Mouse (Mus musculus) left cerebral cortex, postnatal 14 days (tissue): ENCODE results near the gene Ppp4r4. TPM values are rescaled to one million over a fixed set of nuclear protein-coding genes. Genes with fewer than 3 reads are reported as not detected.
"Not testable (repeated sequence)": the region's sequence is repeated elsewhere in the genome, so short reads cannot be mapped to it uniquely, and the experiment has no call there.

Experiments
- DNase-seq, 2 experiments: peaks; one replicate each; pipeline ENCODE4 v3.0.0; 2021 to 2022; ENCODE audit warnings: low spot score in 2 of 2, mixed read lengths in 1 of 2
- intact Hi-C: fragments of 180-260 bp; cut with DNase I; formaldehyde crosslinking; loops from one replicate; pipeline ENCODE4 v1.15.1; 2025
- total RNA-seq, 2 experiments: library from RNA; stranded (reverse); gene quantifications; 2 replicates each; pipeline ENCODE4 v1.2.3; 2021

Ppp4r4 gene
- total RNA-seq, 2 experiments from 2014 or later, result 14.5 to 14.6 TPM

DNA sequence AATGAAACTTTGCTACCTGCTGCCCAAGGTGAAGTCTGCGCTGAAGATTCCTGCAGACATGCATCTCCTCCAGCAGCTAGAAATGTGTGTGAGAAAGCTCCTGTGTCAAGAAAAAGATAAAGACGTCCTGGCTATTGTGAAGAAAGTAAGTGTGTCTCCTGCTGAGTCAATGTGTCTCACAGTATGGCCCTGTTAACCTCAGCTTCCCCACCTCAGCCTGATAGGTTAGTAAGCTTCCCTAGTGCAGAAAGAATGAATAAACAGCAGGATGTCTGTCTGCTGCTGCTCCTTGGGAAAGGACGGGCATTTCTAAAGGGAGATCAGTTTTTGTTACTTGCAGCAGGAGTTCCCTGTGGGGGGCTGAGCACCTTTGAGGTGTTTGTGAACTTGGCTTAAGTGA, 68.3 kb downstream of the Ppp4r4 start:
- intact Hi-C loops, result no loop called here

DNA sequence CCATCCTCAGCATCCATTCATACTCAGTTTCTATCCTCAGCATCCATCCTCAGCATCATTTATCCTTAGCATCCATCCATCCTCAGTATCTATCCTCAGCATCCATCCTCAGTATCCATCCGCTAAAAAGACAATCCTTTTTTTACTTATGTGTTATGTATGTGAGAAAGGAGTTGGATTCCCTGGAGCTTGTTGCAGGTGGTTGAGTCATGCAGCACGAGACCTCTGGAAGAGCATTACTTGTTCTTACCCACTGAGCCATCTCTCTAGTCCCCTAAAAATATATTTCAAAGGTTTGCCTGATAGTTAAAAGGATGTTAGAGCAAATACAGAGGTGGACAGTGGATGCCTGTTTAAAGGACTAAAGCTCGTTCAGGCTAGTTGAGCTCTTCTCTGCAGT, 69.8 kb downstream of the Ppp4r4 start:
- intact Hi-C loops, result no loop called here
- DNase-seq, result no peak

More for the DNA sequence above, 68.3 kb downstream of the Ppp4r4 start:
- no peak for DNase-seq

DNA sequence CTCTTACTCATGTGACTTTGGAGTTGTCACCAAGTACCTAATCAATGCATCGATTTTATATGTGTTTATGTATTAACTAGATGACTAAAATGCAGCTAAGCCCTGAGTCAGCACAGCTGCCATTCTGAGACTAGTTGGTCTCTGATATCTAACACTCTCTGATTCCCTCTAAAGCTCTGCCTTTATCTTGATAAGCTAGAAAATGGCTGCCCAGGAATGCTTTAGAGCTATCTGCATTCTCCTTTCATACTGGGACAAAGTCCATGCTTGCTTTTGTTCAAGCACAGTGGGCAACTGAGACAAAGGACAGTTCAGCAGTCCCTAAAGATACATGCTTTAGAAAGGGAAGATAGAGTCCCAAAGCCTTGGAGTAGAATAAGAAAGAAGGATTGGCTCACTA, 83.1 kb downstream of the Ppp4r4 start:
- no peak for DNase-seq
- intact Hi-C loops, result no loop called here

DNA sequence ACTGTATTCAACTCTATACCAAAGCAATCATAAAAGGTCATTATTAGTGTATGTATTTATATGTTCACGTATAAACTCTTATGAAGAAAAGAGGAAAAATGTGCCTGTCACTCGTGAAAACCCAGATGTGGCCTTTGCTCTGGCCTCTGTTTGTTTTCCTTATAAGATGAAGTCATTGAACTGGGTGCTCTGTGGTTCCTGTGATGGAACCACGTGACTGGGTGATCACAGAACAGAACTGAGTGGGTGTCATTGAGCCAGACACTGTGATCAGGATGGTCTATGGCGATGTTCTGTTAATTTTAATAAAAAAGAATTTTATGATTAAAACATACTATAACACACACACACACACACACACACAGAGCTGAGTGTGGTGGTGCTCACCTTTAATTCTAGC, 83.7 kb downstream of the Ppp4r4 start:
- no peak for DNase-seq
- intact Hi-C loops, result no loop called here

DNA sequence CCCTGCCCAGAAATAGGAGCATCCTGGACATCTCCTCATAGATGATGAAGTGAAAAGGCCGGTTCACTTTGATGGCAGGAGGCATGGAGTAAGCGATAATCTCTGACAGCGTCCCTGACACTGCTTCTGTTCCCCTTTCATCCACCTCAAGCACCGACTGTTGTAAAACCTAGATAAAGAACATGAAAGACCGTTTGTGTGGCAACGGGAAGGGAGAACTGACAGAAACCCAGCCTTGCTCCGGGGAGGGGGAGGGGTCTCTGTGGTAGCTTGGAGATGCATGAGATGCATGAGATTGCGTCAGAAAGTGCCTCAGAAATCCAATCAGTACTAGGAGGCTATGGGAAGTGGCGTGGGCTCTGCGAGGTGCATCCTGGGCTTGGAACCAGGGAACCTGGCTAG, 84.8 kb downstream of the Ppp4r4 start:
- intact Hi-C loops, result no loop called here
- DNase-seq, result no peak

DNA sequence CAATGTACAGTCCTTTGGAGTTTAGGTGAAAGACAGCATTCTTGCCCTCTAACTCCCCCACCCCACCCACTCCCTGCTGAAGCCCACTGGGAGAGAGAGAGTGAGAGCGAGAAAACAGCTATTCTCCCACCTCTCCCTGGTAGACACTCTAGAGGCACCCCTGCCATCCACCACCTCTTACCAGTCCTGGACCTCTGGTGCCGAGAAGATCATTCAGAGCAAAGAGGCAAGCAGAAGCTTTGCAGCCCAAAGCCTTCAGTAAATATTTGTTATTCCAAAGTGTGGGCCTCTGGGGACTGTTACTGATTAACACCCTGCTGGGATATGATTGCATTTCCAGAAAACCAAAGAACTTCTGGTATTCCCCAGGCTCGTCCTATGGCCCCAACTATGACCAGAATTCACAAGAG, 99.1 kb downstream of the Ppp4r4 start, which contains the start of gene Serpina10:
Gene Serpina10, minus strand, starts transcription at position 242 of the 410 bp plus-strand sequence.
- intact Hi-C loops, result no loop called here
- DNase-seq, result no peak

DNA sequence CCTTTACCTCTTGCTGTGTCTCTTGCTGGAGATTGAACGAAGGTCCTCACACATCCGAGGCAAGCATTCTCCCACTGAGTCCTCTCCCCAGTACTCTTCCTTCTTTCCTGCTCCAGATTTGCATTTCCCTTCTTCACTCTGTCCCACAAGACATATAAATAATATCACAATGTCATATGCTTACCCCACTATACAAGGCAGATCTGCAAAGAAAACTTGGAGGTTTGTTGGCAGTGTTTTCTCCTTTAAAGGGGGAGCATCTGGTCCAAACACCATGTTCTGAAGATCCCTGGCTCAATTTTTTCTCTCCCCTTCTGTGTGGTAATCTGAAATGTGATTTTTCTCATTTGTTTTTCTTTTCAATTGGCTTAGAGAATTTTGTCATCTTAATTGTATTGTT, 102.3 kb downstream of the Ppp4r4 start:
- intact Hi-C loops, result no loop called here
- DNase-seq, result no peak

DNA sequence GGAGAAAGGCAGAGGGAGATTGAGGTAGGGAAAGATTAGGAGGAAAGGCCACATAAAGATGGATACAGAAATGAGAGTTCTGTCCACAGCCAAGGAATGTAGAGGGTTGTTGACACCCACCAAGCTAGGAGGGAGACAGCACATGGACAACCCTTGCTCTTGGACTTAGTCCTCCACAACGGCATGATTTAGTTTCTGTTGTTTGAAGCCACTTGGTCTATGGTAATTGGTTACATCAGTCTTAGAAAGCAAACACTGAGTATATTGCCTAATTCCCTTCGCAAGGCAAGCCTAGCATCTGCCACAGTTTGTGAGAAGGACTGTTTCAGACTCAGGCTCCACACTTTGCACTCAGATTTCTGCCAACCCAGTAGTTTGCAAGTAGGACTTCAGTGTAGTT, 103.8 kb downstream of the Ppp4r4 start:
- intact Hi-C loops, result no loop called here
- no peak for DNase-seq

DNA sequence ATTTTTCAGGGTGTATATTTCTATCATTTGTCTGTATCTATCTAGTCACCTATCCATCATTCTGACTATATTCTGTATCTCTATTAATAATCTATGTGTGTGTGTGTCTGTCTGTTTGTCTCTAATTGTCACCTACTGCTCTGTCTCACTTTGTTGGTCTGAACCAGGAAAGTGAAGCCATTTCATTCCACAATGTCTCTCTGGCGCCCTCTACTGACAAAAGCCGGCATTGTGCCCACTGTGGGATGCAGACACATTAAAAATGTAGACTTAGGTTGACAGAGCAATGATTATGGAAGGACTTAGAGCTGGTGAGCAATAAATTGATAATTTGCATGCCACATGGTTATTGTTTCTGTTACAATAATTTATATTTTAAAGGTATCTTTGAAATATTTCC, 111.3 kb downstream of the Ppp4r4 start:
- DNase-seq, result peak; percentile 86 to 91
- intact Hi-C loops, result loop anchor here (2.0 kb wide), 2 partner anchors 145 to 217 kb away; no protein-coding TSS in a partner anchor

DNA sequence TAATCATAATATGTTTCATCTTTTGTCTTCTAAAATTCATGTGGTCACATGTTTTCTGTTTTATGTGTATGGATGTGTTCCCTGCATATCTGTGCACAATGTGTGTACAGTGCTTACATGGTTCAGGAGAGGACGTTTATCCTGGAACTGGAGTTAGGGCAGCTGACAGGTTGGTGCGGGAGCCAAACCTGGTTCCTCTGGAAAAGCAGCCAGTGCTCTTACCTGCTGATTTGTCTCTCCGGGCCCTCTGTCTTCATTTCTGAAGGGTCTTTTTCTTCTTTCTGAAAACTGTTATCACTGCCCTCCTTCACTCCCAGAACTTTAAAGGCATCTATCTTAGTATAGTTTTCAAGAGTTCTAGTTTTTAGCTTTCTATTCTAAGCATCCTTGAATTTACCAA, 111.7 kb downstream of the Ppp4r4 start:
- no peak for DNase-seq
- intact Hi-C loops, result loop anchor here (2.0 kb wide), 2 partner anchors 145 to 217 kb away; no protein-coding TSS in a partner anchor

DNA sequence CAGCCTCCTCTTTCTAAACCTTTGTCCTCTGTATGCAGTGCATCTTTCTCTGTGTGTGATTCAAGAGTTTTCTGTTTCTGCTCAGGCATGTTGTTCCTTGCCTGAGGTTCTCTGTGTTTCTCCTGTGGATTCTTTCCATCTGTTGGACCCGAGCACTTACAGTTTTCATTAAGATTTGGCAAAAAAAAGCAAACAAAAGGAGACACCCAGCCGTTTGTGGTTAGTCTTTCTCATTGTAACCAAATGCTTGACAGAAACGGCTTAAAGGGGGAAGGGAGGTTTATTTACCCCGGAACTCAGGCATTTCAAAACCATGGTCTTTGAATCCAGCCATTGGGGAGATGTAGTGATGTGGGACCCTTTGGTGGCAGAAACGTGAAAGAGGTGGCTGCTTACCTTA, 112.5 kb downstream of the Ppp4r4 start:
- no peak for DNase-seq
- intact Hi-C loops, result no loop called here

DNA sequence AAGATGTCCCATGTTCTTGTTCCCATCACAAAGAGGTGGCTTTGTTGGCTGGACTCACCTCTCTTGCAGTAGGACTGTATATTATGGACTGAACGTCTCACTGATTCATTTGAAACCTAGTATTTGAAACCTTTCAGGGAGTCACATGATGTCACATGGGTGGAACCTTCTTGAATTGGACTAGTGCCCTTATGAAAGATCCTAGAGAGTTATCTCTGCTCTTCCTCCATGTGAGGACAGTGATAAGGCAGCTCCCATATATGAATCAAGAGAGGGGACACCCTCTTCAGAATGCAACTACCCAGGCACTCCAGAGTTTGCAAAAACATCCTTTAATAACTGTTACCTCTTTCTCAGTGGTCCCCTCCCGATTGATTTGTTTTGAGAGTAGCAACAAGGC, 114.2 kb downstream of the Ppp4r4 start:
- intact Hi-C loops, result no loop called here
- no peak for DNase-seq

DNA sequence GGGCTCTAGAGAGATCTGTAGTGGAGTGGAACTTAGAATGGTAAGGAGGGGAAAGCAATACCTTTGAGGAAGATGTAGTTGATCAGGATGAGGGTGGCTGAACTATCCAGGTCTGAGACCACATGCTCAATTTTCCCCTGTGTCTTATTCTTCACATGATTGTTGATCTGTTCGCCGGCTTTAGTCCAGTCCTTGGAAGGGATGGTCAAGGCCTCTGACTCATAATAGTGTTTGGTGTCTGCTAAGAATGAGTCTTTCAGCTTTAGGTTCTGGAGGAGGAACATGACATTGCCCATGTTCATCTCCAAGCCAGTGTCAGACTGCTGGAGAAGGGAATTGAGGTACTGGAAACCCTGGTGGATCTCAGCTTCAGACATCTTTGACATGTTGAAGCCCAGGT, 121.8 kb downstream of the Ppp4r4 start:
- intact Hi-C loops, result no loop called here

DNA sequence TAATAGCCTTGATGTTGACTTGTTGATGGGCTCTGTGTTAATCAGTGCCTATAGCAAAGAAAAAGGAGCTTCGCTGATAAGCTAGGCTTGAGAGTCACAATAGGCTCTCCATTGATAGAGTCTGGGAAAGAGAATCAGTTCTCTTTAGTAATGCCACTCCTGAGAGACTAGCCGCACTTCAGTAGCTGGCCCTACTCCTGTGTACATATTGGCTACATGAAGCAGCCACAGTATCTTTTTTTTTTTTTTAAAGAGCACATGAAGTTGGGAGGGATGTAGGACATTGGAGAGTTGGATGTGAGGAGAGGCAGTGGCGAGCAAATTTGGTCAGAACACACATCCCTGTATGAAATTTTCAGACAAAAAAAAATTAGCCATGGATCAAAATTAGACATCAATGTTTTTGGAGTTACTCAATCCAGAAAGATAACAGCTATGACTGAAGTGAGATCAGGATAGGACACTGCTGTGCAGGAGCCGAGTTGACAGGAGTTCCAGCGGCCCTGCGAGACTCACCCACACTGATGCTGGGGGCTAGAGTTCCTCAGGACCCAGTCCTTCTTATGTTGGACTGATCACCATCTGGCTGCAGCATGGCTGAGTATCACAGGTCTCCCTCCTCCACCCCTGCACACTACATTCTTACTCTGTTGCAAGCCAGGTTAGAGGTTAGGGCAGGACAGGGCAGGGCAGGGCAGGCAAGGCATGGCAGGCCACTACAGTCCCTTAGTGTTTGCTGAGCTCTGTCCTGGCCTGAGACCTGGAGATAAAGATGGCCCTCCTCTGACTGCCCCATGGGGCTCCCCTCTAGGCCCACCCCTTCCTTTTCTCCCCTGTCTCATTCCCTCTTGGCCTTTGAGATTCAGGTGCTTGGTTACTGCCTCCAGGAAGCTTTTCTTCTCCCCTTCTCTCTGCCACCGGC, 123.3 kb downstream of the Ppp4r4 start:
- no peak for DNase-seq

More for the DNA sequence above, 121.8 kb downstream of the Ppp4r4 start:
- no peak for DNase-seq

DNA sequence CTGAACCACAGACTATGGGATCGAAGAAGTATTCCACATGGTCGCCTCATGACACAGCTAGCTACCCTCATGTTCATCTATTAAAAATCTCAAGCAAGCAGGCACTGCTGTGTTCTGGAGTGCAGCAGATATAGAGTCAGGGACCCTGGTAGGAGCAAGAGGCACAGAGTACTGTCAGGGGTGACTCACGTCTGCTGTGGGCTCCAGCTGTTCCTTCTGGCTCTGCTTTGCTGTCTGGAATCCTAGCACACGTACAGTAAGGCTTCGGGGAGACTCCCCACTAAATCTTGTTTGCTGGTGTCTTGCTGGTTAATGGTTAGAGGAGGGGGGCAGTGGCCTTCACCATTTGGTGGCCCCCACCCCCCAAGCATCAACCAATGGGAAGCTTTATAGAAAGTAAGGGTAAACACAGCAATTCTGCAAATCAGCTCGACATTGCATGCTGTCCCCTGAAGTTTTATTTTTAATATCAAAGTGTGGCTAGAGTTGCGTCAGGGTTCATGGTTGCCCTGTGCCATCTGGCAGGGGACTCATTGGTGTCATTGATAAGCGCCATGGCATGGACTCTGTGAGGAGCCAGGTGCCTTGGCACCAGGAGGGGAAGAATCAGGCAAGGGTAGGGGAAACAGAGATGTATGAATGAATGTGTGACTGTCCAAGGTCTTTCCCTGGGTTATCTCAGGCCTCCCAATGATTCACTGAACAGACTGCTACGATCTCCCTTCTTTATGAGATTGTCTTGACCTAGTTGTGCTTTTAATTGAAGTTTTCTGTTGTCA, 125.0 kb downstream of the Ppp4r4 start, which contains the start of gene Serpina6:
Gene Serpina6, minus strand, starts transcription at position 365 of the 779 bp plus-strand sequence.
- intact Hi-C loops, result no loop called here
- no peak for DNase-seq

More for the DNA sequence above, 123.3 kb downstream of the Ppp4r4 start:
- intact Hi-C loops, result no loop called here

DNA sequence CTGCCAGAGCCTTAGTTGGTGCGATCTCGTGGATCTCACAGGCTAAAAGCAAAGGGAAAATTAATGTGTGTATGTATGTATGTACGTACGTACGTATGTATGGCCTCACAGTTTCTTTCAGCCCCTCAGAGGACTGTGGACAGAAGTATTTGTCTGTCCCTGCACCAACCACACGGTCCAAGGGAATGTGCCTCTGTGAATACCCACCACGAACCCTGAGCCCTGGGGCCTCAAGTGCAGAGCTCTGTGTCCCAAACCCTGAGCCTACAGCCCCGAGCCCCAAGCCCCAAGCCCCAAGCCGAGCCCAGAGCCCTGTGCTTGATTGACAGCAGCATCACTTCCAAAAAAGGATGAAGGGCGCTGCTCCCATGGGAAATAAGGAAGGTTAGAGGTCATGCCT, 125.9 kb downstream of the Ppp4r4 start:
- intact Hi-C loops, result no loop called here
- DNase-seq, result no peak

DNA sequence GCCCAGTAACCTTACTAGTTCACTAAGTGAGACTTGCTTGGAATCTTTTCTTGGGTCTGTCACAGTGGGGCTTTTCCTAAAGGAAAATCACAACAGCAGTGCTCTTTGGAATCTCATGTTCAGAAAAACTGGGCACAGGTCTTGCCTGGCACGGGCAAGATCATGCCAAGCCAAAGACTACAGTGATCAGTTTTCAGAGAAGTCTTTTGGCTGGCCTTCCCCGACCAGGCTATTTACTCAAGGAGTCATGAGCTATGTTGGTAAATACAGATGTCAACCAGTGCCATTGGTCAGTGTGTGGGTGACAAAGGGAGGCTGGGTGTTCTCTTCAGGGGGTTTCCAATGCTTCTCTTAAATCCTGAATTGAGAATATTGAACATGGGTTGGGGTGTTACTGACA, 127.1 kb downstream of the Ppp4r4 start:
- DNase-seq, result no peak
- intact Hi-C loops, result no loop called here

DNA sequence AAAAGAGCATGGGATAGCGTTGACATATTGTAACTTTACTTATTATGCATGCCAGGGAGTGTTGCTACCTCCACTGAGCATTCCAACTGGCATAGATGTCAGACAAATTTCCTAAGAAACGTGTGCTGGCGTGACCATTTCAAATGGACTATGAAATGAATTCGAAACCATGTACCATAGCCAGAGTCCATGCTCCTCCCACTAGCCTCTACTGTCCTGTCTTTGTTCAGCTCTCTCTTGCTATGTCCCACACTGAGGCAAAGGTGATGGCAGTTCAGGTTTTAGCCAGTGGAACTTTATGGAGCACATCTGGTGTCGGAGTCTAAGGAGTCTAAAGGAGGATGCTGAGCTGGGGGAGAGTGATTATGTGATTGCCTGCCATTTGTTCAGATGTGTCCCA, 128.0 kb downstream of the Ppp4r4 start:
- intact Hi-C loops, result no loop called here
- DNase-seq, result no peak

DNA sequence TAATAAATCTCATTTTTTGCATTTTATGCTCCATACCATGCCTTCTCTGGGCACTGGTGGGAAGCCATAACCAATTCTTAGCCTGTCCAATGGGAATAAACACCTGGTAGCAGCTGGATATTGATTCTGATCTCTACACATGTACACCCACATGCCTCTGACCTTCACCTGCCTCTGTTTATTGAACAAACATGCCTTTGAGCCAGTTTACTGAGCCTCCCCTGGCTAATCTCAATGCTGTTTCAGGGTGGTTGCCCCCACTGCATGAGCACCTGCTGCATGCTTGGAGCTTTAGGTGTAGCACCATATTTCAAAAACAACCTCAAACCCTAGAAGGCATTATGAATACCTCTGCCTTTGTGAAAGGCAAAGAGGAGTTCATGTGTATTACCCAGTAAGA, 130.0 kb downstream of the Ppp4r4 start:
- intact Hi-C loops, DNase-seq: not testable (repeated sequence)
